Mouse (Mus musculus): Measurements from ENCODE around the gene Nuak1. TPM values are rescaled to one million over a fixed set of nuclear protein-coding genes. Genes with fewer than 3 reads are reported as not detected.

Nuak1 gene
- polyA plus RNA-seq, 1 experiment from 2014 or later = 3.4 TPM

DNA sequence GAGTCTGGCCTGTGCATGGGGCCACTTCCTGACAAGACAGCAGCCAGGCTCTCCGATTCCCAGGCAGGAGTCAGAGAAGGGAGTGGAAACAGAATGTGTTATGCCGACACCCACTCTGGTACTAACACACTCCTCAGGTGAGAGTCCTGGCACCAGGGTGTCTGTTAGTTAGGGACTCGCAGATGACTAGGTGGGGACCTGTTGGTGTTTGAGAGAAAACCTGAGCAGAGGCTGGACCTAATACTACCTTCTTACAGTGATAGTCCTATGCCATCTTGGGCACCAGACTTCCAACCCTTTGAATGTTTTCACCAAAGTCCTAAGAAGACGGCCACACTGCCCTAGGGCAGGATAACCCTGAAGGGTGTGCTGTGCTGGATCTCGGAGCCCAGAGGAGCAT lies 111.1 kb downstream of the Nuak1 start:
- 67% methylated on average over 5 of the region's 5 CpGs for WGBS

GRCm38 (mm10) chr10:84324018-84324417 lies 116.4 kb downstream of the Nuak1 start:
- Histone ChIP-seq H3K27ac (replicated peaks) (no peak overlapping the region), H3K27me3 (no peaks in the 10 kb centered on the region), H3K4me1 (0 out of 2 replicates have a peak, but pooled peaks cover 6% of the 10 kb centered on the region), H3K4me3 (replicated peaks) (no peak overlapping the region), H3K9ac (no peak overlapping the region), H3K4me2 (replicated peaks) (no peak overlapping the region), H3K9me3 (replicated peaks) (no peaks in the 10 kb centered on the region), H3K36me3 (no peaks in the 10 kb centered on the region)
- ATAC-seq (ENCODE audit: insufficient number of reproducible peaks, low FRiP score, low TSS enrichment, low read depth) = no peak
- 40% methylated on average over 6 of the region's 6 CpGs for WGBS

More for the DNA sequence above, 111.1 kb downstream of the Nuak1 start:
- no peaks in the 10 kb centered on the region for H3K9me3 ChIP-seq (replicated peaks)
- no peak overlapping the region for H3K27ac ChIP-seq (replicated peaks)
- no peak for ATAC-seq (ENCODE audit: insufficient number of reproducible peaks, low FRiP score, low TSS enrichment, low read depth)
- no peaks in the 10 kb centered on the region for H3K27me3 ChIP-seq
- H3K9ac ChIP-seq = no peak overlapping the region
- H3K36me3 ChIP-seq = no peaks in the 10 kb centered on the region
- no peak overlapping the region for H3K4me3 ChIP-seq (replicated peaks)
- no peak overlapping the region for H3K4me2 ChIP-seq (replicated peaks)
- H3K4me1 ChIP-seq = no peaks in the 10 kb centered on the region

Other genes starting within 250 kb of the Nuak1 start
- gene Ckap4, start 93.5 kb upstream of the Nuak1 start, polyA plus RNA-seq (2015; fragmentation: Nextera tagmentation; extraction: Ambion mirVana) = 134 and 141 TPM in 2 replicates
- gene Tcp11l2, start 136.0 kb upstream of the Nuak1 start, polyA plus RNA-seq (2015; fragmentation: Nextera tagmentation; extraction: Ambion mirVana) = 19.2 and 22.4 TPM in 2 replicates
- gene Polr3b, start 181.7 kb upstream of the Nuak1 start, polyA plus RNA-seq (2015; fragmentation: Nextera tagmentation; extraction: Ambion mirVana) = 11.0 and 12.7 TPM in 2 replicates